Mouse (Mus musculus) MEL (cell line): ENCODE results near the gene Stx4a. TPM values are rescaled to one million over a fixed set of nuclear protein-coding genes. Genes with fewer than 3 reads are reported as not detected.
A peak's percentile ranks its signal among the peaks of the same experiment; 100 is the strongest.

Experiments
- DNase-seq: peaks from one replicate; pipeline ENCODE4 v3.0.0; 2011; ENCODE audit warnings: low read depth, low spot score
- H3K27ac ChIP-seq: 2 replicates; pipeline ENCODE4 v1.5.1; 2012; ENCODE audit warnings: low read depth, mild to moderate bottlenecking, control low read depth, low read length, moderate library complexity; ENCODE audit not compliant: control insufficient read depth
- H3K27me3 ChIP-seq, 2 experiments: fragments of 150-350 bp in 1 of 2; sonication (generic) in 1 of 2; 2 replicates each; pipeline ENCODE4 v1.6.1; 2012; ENCODE audit warnings: low read length in 2 of 2, mild to moderate bottlenecking in 2 of 2, improper control_type of control experiment in 1 of 2, moderate library complexity in 1 of 2; ENCODE audit not compliant: insufficient read depth in 2 of 2, control insufficient read depth in 1 of 2
- H3K36me3 ChIP-seq, 2 experiments: 2 replicates each; pipeline ENCODE4 v1.6.1; 2012 to 2014; ENCODE audit warnings: low read length in 2 of 2, improper control_type of control experiment in 1 of 2, inconsistent platforms in 1 of 2, mild to moderate bottlenecking in 1 of 2; ENCODE audit not compliant: insufficient read depth in 2 of 2, control insufficient read depth in 1 of 2
- H3K4me1 ChIP-seq, 2 experiments: fragments of 150-350 bp in 1 of 2; sonication (generic) in 1 of 2; 2 replicates each; pipeline ENCODE4 v1.6.1; 2012; ENCODE audit warnings: low read length in 2 of 2, improper control_type of control experiment in 1 of 2, mild to moderate bottlenecking in 1 of 2; ENCODE audit not compliant: insufficient read depth in 2 of 2, control insufficient read depth in 1 of 2
- H3K4me3 ChIP-seq, 2 experiments: fragments of 150-350 bp in 1 of 2; sonication (generic) in 1 of 2; 2 replicates each; pipeline ENCODE4 v1.5.1; 2012; ENCODE audit warnings: low read depth in 2 of 2, low read length in 2 of 2, mild to moderate bottlenecking in 2 of 2, moderate library complexity in 2 of 2, control low read depth in 1 of 2, improper control_type of control experiment in 1 of 2; ENCODE audit not compliant: control insufficient read depth in 1 of 2, insufficient read depth in 1 of 2
- H3K79me2 ChIP-seq: 2 replicates; pipeline ENCODE4 v1.6.1; 2012; ENCODE audit warnings: mild to moderate bottlenecking, low read length, moderate library complexity; ENCODE audit not compliant: control insufficient read depth, poor library complexity, insufficient read depth
- H3K9ac ChIP-seq: 2 replicates; pipeline ENCODE4 v1.6.1; 2012; ENCODE audit warnings: low read depth, mild to moderate bottlenecking, control low read depth, low read length, moderate library complexity; ENCODE audit not compliant: control insufficient read depth, poor library complexity, severe bottlenecking
- H3K9me3 ChIP-seq: fragments of 150-350 bp; sonication (generic); replicated peaks from 2 replicates; pipeline ENCODE4 v1.6.1; 2012; ENCODE audit warnings: mild to moderate bottlenecking, low read length, improper control_type of control experiment, moderate library complexity; ENCODE audit not compliant: insufficient read depth
- ETS1 ChIP-seq: IDR thresholded peaks from 2 replicates; pipeline ENCODE4 v1.6.1; 2012; ENCODE audit warnings: low read depth, mild to moderate bottlenecking, inconsistent platforms, low read length, improper control_type of control experiment, moderate library complexity
- GABPA ChIP-seq: IDR thresholded peaks from 2 replicates; pipeline ENCODE4 v1.6.1; 2012; ENCODE audit warnings: low read depth, mild to moderate bottlenecking, inconsistent platforms, low read length, improper control_type of control experiment, moderate library complexity
- HCFC1 ChIP-seq: IDR thresholded peaks from 2 replicates; pipeline ENCODE4 v1.6.1; 2012; ENCODE audit warnings: low read depth, mild to moderate bottlenecking, inconsistent platforms, low read length, improper control_type of control experiment, moderate library complexity
- MAZ ChIP-seq: IDR thresholded peaks from 2 replicates; pipeline ENCODE4 v1.6.1; 2012; ENCODE audit warnings: low read depth, mild to moderate bottlenecking, inconsistent platforms, low read length, improper control_type of control experiment
- MEF2A ChIP-seq: IDR thresholded peaks from 2 replicates; pipeline ENCODE4 v1.6.1; 2014; ENCODE audit warnings: low read depth, mild to moderate bottlenecking, inconsistent platforms, low read length, improper control_type of control experiment; ENCODE audit not compliant: poor library complexity, insufficient replicate concordance, severe bottlenecking; ENCODE audit errors: extremely low read depth
- RCOR1 ChIP-seq: IDR thresholded peaks from 2 replicates; pipeline ENCODE4 v1.6.1; 2012; ENCODE audit warnings: low read depth, mild to moderate bottlenecking, inconsistent platforms, low read length, improper control_type of control experiment
- TAL1 ChIP-seq: IDR thresholded peaks from 2 replicates; pipeline ENCODE4 v1.6.1; 2012; ENCODE audit warnings: mild to moderate bottlenecking, inconsistent platforms, low read length, moderate library complexity, mixed read lengths
- ZKSCAN1 ChIP-seq: IDR thresholded peaks from 2 replicates; pipeline ENCODE4 v1.6.1; 2012; ENCODE audit warnings: low read depth, mild to moderate bottlenecking, inconsistent platforms, low read length, improper control_type of control experiment, moderate library complexity
- ZNF384 ChIP-seq: IDR thresholded peaks from 2 replicates; pipeline ENCODE4 v1.6.1; 2012; ENCODE audit warnings: low read depth, mild to moderate bottlenecking, inconsistent platforms, low read length, improper control_type of control experiment
- polyA plus RNA-seq, 2 experiments: library from polyadenylated mRNA; stranded (reverse) in 1 of 2; unstranded in 1 of 2; fragments of >175 nt in 1 of 2; fragments of >200 nt in 1 of 2; gene quantifications; 2 replicates each; pipeline versions ENCODE4 v1.2.1 to v1.2.4; 2012; ENCODE audit warnings: low replicate concordance in 2 of 2, low read depth in 1 of 2; ENCODE audit not compliant: insufficient read length in 2 of 2, insufficient read depth in 1 of 2, missing spikeins in 1 of 2
- total RNA-seq: library from RNA; depleted of rRNA; stranded (reverse); fragments of 300-350 nt; gene quantifications from 2 replicates; pipeline ENCODE4 v1.2.3, GENCODE M21; 2012

The Stx4a gene
- total and polyA plus RNA-seq, 3 experiments = 47.8 to 121 TPM; not detected in 1

DNA sequence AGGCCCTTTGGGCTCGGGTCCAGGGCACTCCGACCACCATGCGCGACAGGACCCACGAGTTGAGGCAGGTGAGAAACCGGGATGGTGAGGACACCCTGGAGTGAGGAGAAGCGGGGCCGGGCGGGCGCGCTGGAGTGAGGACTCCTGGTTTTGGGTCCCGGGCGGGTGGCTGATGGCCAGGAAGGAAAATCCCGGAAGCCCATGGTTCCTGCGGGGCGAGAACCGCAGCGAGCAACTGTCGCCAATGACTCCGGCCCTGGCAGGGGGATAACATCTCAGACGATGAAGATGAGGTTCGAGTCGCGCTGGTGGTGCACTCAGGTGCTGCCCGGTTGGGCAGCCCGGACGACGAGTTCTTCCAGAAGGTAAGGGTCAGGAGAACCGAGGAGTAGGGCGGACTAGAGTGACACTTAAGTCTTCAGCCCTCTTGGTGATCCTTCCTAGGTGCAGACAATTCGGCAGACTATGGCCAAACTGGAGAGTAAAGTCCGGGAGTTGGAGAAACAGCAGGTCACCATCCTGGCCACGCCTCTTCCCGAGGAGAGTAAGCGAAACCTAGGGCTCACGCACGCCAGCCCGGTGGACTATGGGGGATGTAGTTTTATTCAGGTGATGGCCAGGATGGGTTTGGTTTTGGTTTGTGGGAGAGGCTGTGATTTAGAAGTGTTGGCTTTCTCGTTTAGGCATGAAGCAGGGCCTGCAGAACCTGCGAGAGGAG lies 18.1 kb downstream of the Stx4a start (continued):
- TF ChIP-seq ZNF384 (no peak), MAZ (no peak), ZKSCAN1 (no peak), HCFC1 (peak; percentile 97), ETS1 (no peak), GABPA (no peak), MEF2A (no peak)

DNA sequence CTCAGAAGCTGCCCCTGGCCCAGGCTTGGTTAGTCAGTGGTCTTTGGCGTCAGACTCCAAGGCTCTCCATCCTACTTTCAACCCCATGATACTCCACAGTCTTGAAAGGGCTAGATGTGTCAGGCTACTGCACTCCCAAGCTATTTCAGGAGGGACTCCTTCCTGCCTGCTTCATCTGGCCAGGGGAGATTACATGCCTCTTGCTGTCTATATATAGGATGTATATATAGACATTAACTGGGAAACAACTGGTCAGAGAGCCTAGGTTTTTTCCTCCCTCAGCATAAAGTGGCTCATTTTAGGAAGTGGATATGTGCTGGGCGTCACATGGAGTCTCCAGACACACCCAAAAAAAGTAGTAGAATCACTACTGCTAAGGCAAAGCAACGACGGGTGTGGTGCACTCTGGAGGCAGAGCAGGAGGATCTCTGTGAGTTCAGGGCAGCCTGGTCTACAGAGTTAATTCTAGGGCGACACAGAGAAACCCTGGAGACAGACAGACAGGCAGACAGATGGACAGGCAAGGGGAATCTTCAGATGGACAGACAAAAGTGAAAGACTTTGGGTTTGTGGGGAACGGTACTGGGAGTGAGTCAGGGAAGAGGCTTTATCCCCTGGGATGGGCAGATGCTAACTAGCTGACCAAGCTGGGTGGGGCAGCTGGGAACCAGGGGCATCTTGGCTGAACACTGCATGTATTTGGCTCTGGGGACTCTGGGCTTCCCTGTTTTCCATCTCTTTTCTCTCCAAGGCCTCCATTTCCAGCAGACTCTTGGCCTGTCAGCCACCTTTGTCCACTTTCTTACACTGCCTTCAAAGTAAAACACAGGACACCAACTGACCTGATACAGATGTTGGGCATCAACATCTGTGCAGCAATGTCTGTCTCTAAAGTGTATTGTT lies 26.1 kb downstream of the Stx4a start:
- no peak overlapping the region for H3K27ac ChIP-seq
- H3K4me3 ChIP-seq = no peak overlapping the region
- H3K79me2 ChIP-seq = no peaks in the 10 kb centered on the region
- H3K27me3 ChIP-seq = no peaks in the 10 kb centered on the region
- H3K36me3 ChIP-seq = 0 out of 4 replicates have a peak, but pooled peaks cover 0 to 2% of the 10 kb centered on the region in 2 experiments
- peaks cover 0 to 4% of the 10 kb centered on the region in 2 experiments; a peak in 1 of 4 replicates for H3K4me1 ChIP-seq
- peak; percentile 23; the same call in 1 of the 2 replicates for TF ChIP-seq TAL1
- TF ChIP-seq RCOR1 = no peak
- peak; percentile 43 for DNase-seq
- no peaks in the 10 kb centered on the region for H3K9me3 ChIP-seq
- H3K9ac ChIP-seq = no peak overlapping the region

GRCm38 (mm10) chr7:127850906-127851305 lies 26.8 kb downstream of the Stx4a start:
- no peaks in the 10 kb centered on the region for H3K9me3 ChIP-seq
- H3K79me2 ChIP-seq = no peaks in the 10 kb centered on the region
- 0 out of 4 replicates have a peak, but pooled peaks cover 0 to 2% of the 10 kb centered on the region in 2 experiments for H3K36me3 ChIP-seq
- no peak overlapping the region for H3K27ac ChIP-seq
- peaks cover 0 to 4% of the 10 kb centered on the region in 2 experiments; a peak in 1 of 4 replicates for H3K4me1 ChIP-seq
- H3K9ac ChIP-seq = no peak overlapping the region
- H3K27me3 ChIP-seq = no peaks in the 10 kb centered on the region
- TF ChIP-seq GABPA = no peak
- DNase-seq = no peak
- H3K4me3 ChIP-seq = no peak overlapping the region
